Mouse (Mus musculus) myocyte (in vitro differentiated cells): ENCODE data around the gene Prkra. TPM values are rescaled to one million over a fixed set of nuclear protein-coding genes. Genes with fewer than 3 reads are reported as not detected.

ENCODE experiments used
- H3K27me3 ChIP-seq: one replicate; pipeline ENCODE4 v1.6.1; 2011; ENCODE audit not compliant: control insufficient read depth, insufficient read depth, insufficient read length
- H3K36me3 ChIP-seq: one replicate; pipeline ENCODE4 v1.6.1; 2011; ENCODE audit not compliant: control insufficient read depth, insufficient read depth
- H3K4me2 ChIP-seq: one replicate; pipeline ENCODE4 v1.6.1; 2011; ENCODE audit warnings: low read depth, control low read depth
- H3K4me3 ChIP-seq: one replicate; pipeline ENCODE4 v1.5.1; 2011; ENCODE audit warnings: mild to moderate bottlenecking, control low read depth, moderate library complexity
- H3K79me2 ChIP-seq: one replicate; pipeline ENCODE4 v1.6.1; 2011; ENCODE audit not compliant: control insufficient read depth, insufficient read depth
- H3ac ChIP-seq: one replicate; pipeline ENCODE4 v1.6.1; 2011; ENCODE audit not compliant: control insufficient read depth, insufficient read length
- CEBPB ChIP-seq: IDR thresholded peaks from 2 replicates; pipeline ENCODE4 v1.6.1; 2011; ENCODE audit warnings: mild to moderate bottlenecking, moderate library complexity; ENCODE audit not compliant: poor library complexity, insufficient read depth, severe bottlenecking
- E2F4 ChIP-seq: IDR thresholded peaks from one replicate; pipeline ENCODE4 v1.6.1; 2011; ENCODE audit warnings: mild to moderate bottlenecking, control low read depth, moderate library complexity; ENCODE audit not compliant: insufficient read depth
- MAX ChIP-seq: IDR thresholded peaks from one replicate; pipeline ENCODE4 v1.6.1; 2011; ENCODE audit warnings: low read depth, mild to moderate bottlenecking, control low read depth
- MYOD1 ChIP-seq, 3 experiments: IDR thresholded peaks; one replicate each; pipeline ENCODE4 v1.6.1; 2011; ENCODE audit warnings: control low read depth in 2 of 3, low read depth in 2 of 3, mild to moderate bottlenecking in 2 of 3, moderate library complexity in 1 of 3; ENCODE audit not compliant: insufficient read length in 2 of 3, control insufficient read depth in 1 of 3
- MYOG ChIP-seq, 3 experiments: IDR thresholded peaks; one replicate each; pipeline ENCODE4 v1.6.1; 2011; ENCODE audit warnings: control low read depth in 2 of 3, low read depth in 2 of 3, mild to moderate bottlenecking in 2 of 3; ENCODE audit not compliant: insufficient read length in 2 of 3, control insufficient read depth in 1 of 3, insufficient read depth in 1 of 3
- POLR2A ChIP-seq: IDR thresholded peaks from one replicate; pipeline ENCODE4 v1.6.1; 2011; ENCODE audit warnings: low read depth, mild to moderate bottlenecking, control low read depth, moderate library complexity; ENCODE audit not compliant: insufficient read length
- POLR2AphosphoS2 ChIP-seq: IDR thresholded peaks from one replicate; pipeline ENCODE4 v1.6.1; 2011; ENCODE audit warnings: low read depth, control low read depth; ENCODE audit not compliant: insufficient read length
- REST ChIP-seq: IDR thresholded peaks from one replicate; pipeline ENCODE4 v1.6.1; 2011; ENCODE audit warnings: mild to moderate bottlenecking, control low read depth, moderate library complexity; ENCODE audit not compliant: insufficient read depth, insufficient read length
- SRF ChIP-seq: IDR thresholded peaks from one replicate; pipeline ENCODE4 v1.6.1; 2011; ENCODE audit warnings: low read depth; ENCODE audit not compliant: control insufficient read depth, insufficient read length
- TCF12 ChIP-seq: IDR thresholded peaks from one replicate; pipeline ENCODE4 v1.6.1; 2011; ENCODE audit warnings: mild to moderate bottlenecking, control low read depth; ENCODE audit not compliant: poor library complexity, insufficient read depth, severe bottlenecking
- TCF3 ChIP-seq: IDR thresholded peaks from one replicate; pipeline ENCODE4 v1.6.1; 2011; ENCODE audit warnings: low read depth, control low read depth; ENCODE audit not compliant: insufficient read length
- USF1 ChIP-seq: IDR thresholded peaks from one replicate; pipeline ENCODE4 v1.6.1; 2011; ENCODE audit warnings: low read depth, mild to moderate bottlenecking, control low read depth, moderate library complexity
- polyA plus RNA-seq: library from polyadenylated mRNA; unstranded; fragments of >200 nt; fragmentation: generic; extraction: Trizol; gene quantifications from one replicate; pipeline ENCODE4 v1.2.1, GENCODE M21; 2012; ENCODE audit warnings: missing spikeins

Gene Prkra
- polyA plus RNA-seq, 1 experiment = 15.3 TPM

DNA sequence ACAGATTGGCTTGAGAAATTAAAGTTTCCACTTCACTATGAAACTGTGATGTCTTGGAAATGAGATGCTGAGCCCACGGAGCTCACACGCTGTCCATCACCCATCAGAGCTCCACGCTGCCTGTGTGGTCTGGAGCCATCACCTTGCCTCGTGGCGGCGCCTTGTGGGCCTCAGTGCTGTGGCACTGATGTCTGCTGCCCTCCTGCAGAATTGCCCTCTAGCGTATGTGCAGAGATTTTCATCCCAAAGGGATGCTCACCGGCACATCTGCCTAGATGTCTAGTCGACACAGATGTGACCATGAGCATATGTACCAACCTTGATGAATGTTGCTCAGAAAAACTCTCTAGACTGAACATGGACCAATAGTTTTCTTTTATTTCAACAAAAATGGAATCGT lies 60.9 kb downstream of the Prkra start:
- H3K79me2 ChIP-seq = no peaks in the 10 kb centered on the region
- no peak overlapping the region for H3K4me2 ChIP-seq
- no peaks in the 10 kb centered on the region for H3K27me3 ChIP-seq
- no peaks in the 10 kb centered on the region for H3K36me3 ChIP-seq
- TF ChIP-seq E2F4 = no peak
- no peak for TF ChIP-seq USF1
- no peak for TF ChIP-seq SRF
- no peak for TF ChIP-seq POLR2AphosphoS2
- TF ChIP-seq REST = no peak
- no peak for TF ChIP-seq MAX
- no peak for TF ChIP-seq CEBPB
- TF ChIP-seq MYOD1 (IDR thresholded peaks at IDR 0.05; ENCODE audit: control insufficient read depth in 1 of 3, insufficient read length in 2 of 3, low read depth in 2 of 3) = no peak
- TF ChIP-seq TCF3 = no peak
- TF ChIP-seq TCF12 = no peak
- TF ChIP-seq POLR2A = no peak
- no peak for TF ChIP-seq MYOG (IDR thresholded peaks at IDR 0.05; ENCODE audit: control insufficient read depth in 1 of 3, insufficient read depth in 1 of 3, insufficient read length in 2 of 3, low read depth in 2 of 3)
- H3ac ChIP-seq = no peak overlapping the region
- H3K4me3 ChIP-seq = no peak overlapping the region

DNA sequence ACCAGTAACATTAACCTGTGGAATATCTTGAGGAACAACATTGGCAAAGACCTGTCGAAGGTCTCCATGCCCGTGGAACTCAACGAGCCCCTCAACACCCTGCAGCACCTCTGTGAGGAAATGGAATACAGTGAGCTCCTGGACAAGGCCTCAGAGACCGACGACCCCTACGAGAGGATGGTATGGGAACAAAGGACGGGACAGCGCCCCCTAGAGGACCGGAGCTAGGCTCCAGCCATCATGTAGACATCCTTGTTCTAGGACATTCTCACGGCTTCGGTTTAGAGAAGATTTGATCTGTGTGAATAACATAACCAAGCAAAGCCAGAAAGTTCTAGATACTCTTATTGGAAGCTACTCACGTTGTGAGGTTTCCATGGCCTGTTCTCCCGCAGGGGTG lies 62.7 kb downstream of the Prkra start:
- Histone ChIP-seq H3K79me2 (no peaks in the 10 kb centered on the region), H3K27me3 (no peaks in the 10 kb centered on the region), H3K36me3 (no peaks in the 10 kb centered on the region), H3ac (no peak overlapping the region), H3K4me3 (no peak overlapping the region), H3K4me2 (no peak overlapping the region)
- no peak for TF ChIP-seq SRF
- no peak for TF ChIP-seq MYOD1 (IDR thresholded peaks at IDR 0.05; ENCODE audit: control insufficient read depth in 1 of 3, insufficient read length in 2 of 3, low read depth in 2 of 3)
- no peak for TF ChIP-seq POLR2A
- no peak for TF ChIP-seq TCF3
- TF ChIP-seq USF1 = no peak
- no peak for TF ChIP-seq POLR2AphosphoS2
- TF ChIP-seq REST = no peak
- no peak for TF ChIP-seq CEBPB

Other genes with a start within 250 kb of the Prkra start
- gene Osbpl6, start 241.5 kb downstream of the Prkra start, polyA plus RNA-seq = 1.7 TPM
- 0.04 TPM for gene Pjvk, start 461 bp upstream of the Prkra start, polyA plus RNA-seq
- 34.8 TPM for gene Fkbp7, start 25.1 kb upstream of the Prkra start, polyA plus RNA-seq
- 13.1 TPM for gene Plekha3, start 27.3 kb upstream of the Prkra start, polyA plus RNA-seq